Comparison of ENCODE assay signal across 9 mouse cellular contexts in genomic region chr7:18893009-18893408, GRCm38 (mm10). TPM values are rescaled to one million over a fixed set of nuclear protein-coding genes. Genes with fewer than 3 reads are reported as not detected.
DNase-seq lines count a peak whose midpoint lies in the region; ATAC-seq and TF ChIP-seq lines count a peak whose summit lies in the region.
"Had no signal": no experiment of that assay in that cellular context is flagged by ENCODE, and none has a peak within 500 bp of the region (broad histone marks: within the 10 kb centered on the region; RNA-seq: fewer than 3 reads in every experiment).

No protein-coding gene starts in this region.

- H3K36me3 ChIP-seq in heart, embryonic 10.5 days, result peaks cover 11% of the 10 kb centered on the region; the same call in 1 of the 2 replicates
- H3K36me3 ChIP-seq in E14TG2a.4 (ENCODE audit: insufficient read depth, low read length), result peaks cover 43% of the 10 kb centered on the region
- no peaks in the 10 kb centered on the region for H3K36me3 ChIP-seq in forebrain, embryonic 15.5 days
- no peaks in the 10 kb centered on the region for H3K36me3 ChIP-seq in liver, embryonic 13.5 days

- no peak for TF ChIP-seq CTCF in E14TG2a.4 (conservative IDR thresholded peaks at IDR 0.05; ENCODE audit: low read length)

- intact Hi-C loops in heart, postnatal 14 days (cut with DNase I), result no loop called here

- H3K27ac ChIP-seq in heart, embryonic 10.5 days, result no peak overlapping the region
- H3K27ac ChIP-seq in forebrain, embryonic 15.5 days (replicated peaks), result no peak overlapping the region
- H3K27ac ChIP-seq in liver, embryonic 13.5 days, result no peak overlapping the region

- no peaks in the 10 kb centered on the region for H3K9me3 ChIP-seq in heart, embryonic 10.5 days
- H3K9me3 ChIP-seq in E14TG2a.4 (ENCODE audit: low read length), result no peaks in the 10 kb centered on the region
- H3K9me3 ChIP-seq in forebrain, embryonic 15.5 days, result no peaks in the 10 kb centered on the region
- H3K9me3 ChIP-seq in liver, embryonic 13.5 days (replicated peaks), result no peaks in the 10 kb centered on the region

- H3K4me1 ChIP-seq in heart, embryonic 10.5 days, result peaks cover 22% of the 10 kb centered on the region
- peaks cover 23% of the 10 kb centered on the region for H3K4me1 ChIP-seq in E14TG2a.4 (replicated peaks; ENCODE audit: low read depth, low read length)
- peaks cover 20% of the 10 kb centered on the region for H3K4me1 ChIP-seq in forebrain, embryonic 15.5 days
- H3K4me1 ChIP-seq in liver, embryonic 13.5 days (replicated peaks), result peaks cover 23% of the 10 kb centered on the region

- H3K4me2 ChIP-seq in forebrain, embryonic 15.5 days (replicated peaks), result peak overlapping the region; percentile 74
- H3K4me2 ChIP-seq in liver, embryonic 13.5 days, result peak overlapping the region; percentile 70; the same call in 1 of the 2 replicates

- peak overlapping the region; percentile 58; the same call in 1 of the 2 replicates for H3K4me3 ChIP-seq in heart, embryonic 10.5 days
- peak overlapping the region; percentile 76 for H3K4me3 ChIP-seq in E14TG2a.4 (replicated peaks; ENCODE audit: low read length)
- peak overlapping the region; percentile 50 for H3K4me3 ChIP-seq in forebrain, embryonic 15.5 days
- peak overlapping the region; percentile 48; the same call in 1 of the 2 replicates for H3K4me3 ChIP-seq in liver, embryonic 13.5 days (replicated peaks)

- WGBS in heart, embryonic 10.5 days, result 24% methylated on average over 27 of the region's 27 CpGs
- WGBS in forebrain, embryonic 15.5 days, result 29% methylated on average over 27 of the region's 27 CpGs
- WGBS in liver, embryonic 13.5 days (ENCODE audit: insufficient replicate concordance), result 32% methylated on average over 27 of the region's 27 CpGs

- peak; percentile 35 for ATAC-seq in forebrain, embryonic 15.5 days (replicated peaks)
- peak; percentile 44 for ATAC-seq in liver, embryonic 13.5 days (ENCODE audit: low read depth)

- H3K9ac ChIP-seq in forebrain, embryonic 15.5 days (replicated peaks), result peak overlapping the region; percentile 62
- H3K9ac ChIP-seq in liver, embryonic 13.5 days, result no peak overlapping the region

- DNase-seq in heart, embryonic 10.5 days (ENCODE audit: low spot score), result no peak
- no peak for DNase-seq in heart, postnatal 14 days
- no peak for DNase-seq in liver, embryonic 13.5 days
- no peak for DNase-seq in frontal cortex, postnatal 10 days (ENCODE audit: low spot score in 2 of 2)
- no peak for DNase-seq in layer of hippocampus, adult 9-11 months
- DNase-seq in gastrocnemius, postnatal 25 days, result no peak

- H3K27me3 ChIP-seq in heart, embryonic 10.5 days (ENCODE audit: insufficient read depth, poor library complexity, severe bottlenecking), result peaks cover 29% of the 10 kb centered on the region
- H3K27me3 ChIP-seq in E14TG2a.4 (ENCODE audit: insufficient read depth, low read length), result peaks cover 18% of the 10 kb centered on the region
- H3K27me3 ChIP-seq in forebrain, embryonic 15.5 days, result 0 out of 2 replicates have a peak, but pooled peaks cover 5% of the 10 kb centered on the region
- peaks cover 21% of the 10 kb centered on the region for H3K27me3 ChIP-seq in liver, embryonic 13.5 days
- H3K27me3 ChIP-seq: CH12.LX had no signal

RNA-seq across cellular contexts. Expression of gene Ccdc61, which starts 17.2 kb away (rescaled TPM):
- 26.9 and 29.4 TPM in 2 replicates for polyA plus RNA-seq in heart, embryonic 10.5 days (2016; fragmentation: Nextera tagmentation; extraction: Ambion mirVana)
- total RNA-seq in heart, postnatal 14 days (2021), result 1 to 10 TPM; 9.0 to 9.5 TPM
- 26.5 and 27.9 TPM in 2 replicates for polyA plus RNA-seq in forebrain, embryonic 15.5 days (2015; fragmentation: Nextera tagmentation; extraction: Ambion mirVana)
- 10.7 and 12.3 TPM in 2 replicates for polyA plus RNA-seq in liver, embryonic 13.5 days (2015; fragmentation: Nextera tagmentation; extraction: Ambion mirVana)
- total RNA-seq in gastrocnemius, postnatal 25 days (2021), result 1 to 10 TPM; 5.2 to 6.5 TPM

RNA-seq across cellular contexts. Expression of gene Pglyrp1, which starts 21.9 kb away (rescaled TPM):
- polyA plus RNA-seq in heart, embryonic 10.5 days (2016; fragmentation: Nextera tagmentation; extraction: Ambion mirVana), result 0.26 and 0.43 TPM in 2 replicates
- 1 to 10 TPM; 2.0 to 3.3 TPM for total RNA-seq in heart, postnatal 14 days (2021)
- polyA plus RNA-seq in forebrain, embryonic 15.5 days (2015; fragmentation: Nextera tagmentation; extraction: Ambion mirVana), result 18.2 and 19.2 TPM in 2 replicates
- 10.8 and 13.3 TPM in 2 replicates for polyA plus RNA-seq in liver, embryonic 13.5 days (2015; fragmentation: Nextera tagmentation; extraction: Ambion mirVana)
- total RNA-seq in gastrocnemius, postnatal 25 days (2021), result under 1 TPM; 0.51 to 0.67 TPM

RNA-seq across cellular contexts. Expression of gene Nova2, which starts 32.7 kb away (rescaled TPM):
- 0.53 and 0.57 TPM in 2 replicates for polyA plus RNA-seq in heart, embryonic 10.5 days (2016; fragmentation: Nextera tagmentation; extraction: Ambion mirVana)
- 10 to 100 TPM in 1 of 2 experiments, 1 to 10 TPM in 1; 9.6 to 10.1 TPM for total RNA-seq in heart, postnatal 14 days (2021)
- polyA plus RNA-seq in forebrain, embryonic 15.5 days (2015; fragmentation: Nextera tagmentation; extraction: Ambion mirVana), result 17.6 and 18.0 TPM in 2 replicates
- 0.08 TPM in 2 replicates for polyA plus RNA-seq in liver, embryonic 13.5 days (2015; fragmentation: Nextera tagmentation; extraction: Ambion mirVana)
- 1 to 10 TPM; 1.7 to 2.1 TPM for total RNA-seq in gastrocnemius, postnatal 25 days (2021)

RNA-seq across cellular contexts. Expression of gene Mill2, which starts 53.2 kb away (rescaled TPM):
- polyA plus RNA-seq in heart, embryonic 10.5 days (2016; fragmentation: Nextera tagmentation; extraction: Ambion mirVana), result 0.04 and 0.21 TPM in 2 replicates
- total RNA-seq in heart, postnatal 14 days (2021), result 1 to 10 TPM; 5.4 to 6.5 TPM
- 0.13 and 0.29 TPM in 2 replicates for polyA plus RNA-seq in forebrain, embryonic 15.5 days (2015; fragmentation: Nextera tagmentation; extraction: Ambion mirVana)
- 0.08 and 0.20 TPM in 2 replicates for polyA plus RNA-seq in liver, embryonic 13.5 days (2015; fragmentation: Nextera tagmentation; extraction: Ambion mirVana)
- 1 to 10 TPM; 2.8 to 3.4 TPM for total RNA-seq in gastrocnemius, postnatal 25 days (2021)
- total RNA-seq: CH12.LX had no signal

Comparison
In these comparisons a context has a peak if more than half of its experiments do, and no peak if none do; other contexts are left out.
1. RNA of gene Nova2, which starts 32.7 kb away (polyA plus RNA-seq): 17.6 to 18.0 TPM in forebrain, embryonic 15.5 days; 0.53 to 0.57 TPM in heart, embryonic 10.5 days and 0.08 TPM in liver, embryonic 13.5 days; every median in the first group is over 10 times any median in the second.
2. Peak in every context shown above with its lines, with median percentiles within 50 percentile points of each other: H3K4me3 ChIP-seq.